Mouse (Mus musculus) lung, adult 18-20 months (tissue): Measurements from ENCODE around the gene Zbtb11.
"Not testable (repeated sequence)": the region's sequence is repeated elsewhere in the genome, so short reads cannot be mapped to it uniquely, and the experiment has no call there.

Experiments
- DNase-seq, 2 experiments: peaks; one replicate each; pipeline ENCODE4 v3.0.0; 2022; ENCODE audit warnings: mixed read lengths in 2 of 2

The Zbtb11 gene

GRCm38 (mm10) chr16:56048038-56048437, 74.4 kb downstream of the Zbtb11 start, which contains the start of gene Senp7:
Senp7 (plus strand) TSS chr16:56048338.
- not testable (repeated sequence) for DNase-seq

DNA sequence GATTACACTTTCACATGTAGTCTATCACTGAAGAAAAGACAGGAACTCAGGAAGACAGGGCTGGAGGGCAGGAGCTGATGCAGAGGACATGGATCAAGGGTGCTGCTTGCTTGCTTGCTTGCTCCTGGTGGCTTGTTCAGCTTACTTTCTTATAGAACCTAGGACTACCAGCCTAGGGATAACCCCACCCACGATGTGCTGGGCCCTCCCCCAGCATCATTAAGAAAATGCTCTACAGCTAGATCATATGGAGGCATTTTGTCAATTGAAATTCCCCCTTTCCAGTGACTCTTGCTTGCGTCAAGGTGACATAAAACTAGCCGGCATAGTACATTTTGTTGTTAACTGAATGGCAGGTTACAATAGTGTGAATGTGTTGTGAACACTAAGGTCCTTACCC, 82.2 kb downstream of the Zbtb11 start:
- DNase-seq: no peak

- no peak for DNase-seq
Measured at GRCm38 (mm10) chr16:56056944-56057590, 83.4 kb downstream of the Zbtb11 start.

- no peak for DNase-seq
Measured at GRCm38 (mm10) chr16:56058151-56058550, 84.5 kb downstream of the Zbtb11 start.
